Mouse (Mus musculus): Measurements from ENCODE around the gene Speer4f2. TPM values are rescaled to one million over a fixed set of nuclear protein-coding genes. Genes with fewer than 3 reads are reported as not detected.
"Not testable (repeated sequence)": the region's sequence is repeated elsewhere in the genome, so short reads cannot be mapped to it uniquely, and the experiment has no call there.

The Speer4f2 gene
- polyA plus RNA-seq (2012; rRNA removed), result not detected in 2 replicates

- H3K4me3 ChIP-seq (ENCODE audit: low read depth, low read length); H3K27me3 ChIP-seq (ENCODE audit: control insufficient read depth, insufficient read depth, low read length); H3K4me1 ChIP-seq (ENCODE audit: control insufficient read depth, insufficient read depth, insufficient read length, low read length); H3K27ac ChIP-seq (ENCODE audit: insufficient read depth, low read depth, low read length); H3K36me3 ChIP-seq (ENCODE audit: control insufficient read depth, insufficient read depth, low read length): not testable (repeated sequence)
- WGBS, result 85% methylated on average over 1 of the region's 1 CpGs
Measured at GRCm38 (mm10) chr5:17372880-17373279, at the start of gene Speer4f2. Gene Speer4f2 (plus strand): TSS chr5:17373180.

- WGBS, result 61% methylated on average over 2 of the region's 2 CpGs
- Histone ChIP-seq H3K36me3 (ENCODE audit: control insufficient read depth, insufficient read depth, low read length) (no peaks in the 10 kb centered on the region), H3K4me1 (ENCODE audit: control insufficient read depth, insufficient read depth, insufficient read length, low read length) (no peaks in the 10 kb centered on the region), H3K4me3 (ENCODE audit: low read depth, low read length) (no peak overlapping the region), H3K27me3 (ENCODE audit: control insufficient read depth, insufficient read depth, low read length) (no peaks in the 10 kb centered on the region), H3K27ac (ENCODE audit: insufficient read depth, low read depth, low read length) (no peak overlapping the region)
- TF ChIP-seq CTCF (IDR thresholded peaks at IDR 0.05; ENCODE audit: extremely low read depth, insufficient read length, insufficient replicate concordance, low read depth, low read length) (no peak), POLR2A (IDR thresholded peaks at IDR 0.05; ENCODE audit: low read depth, low read length) (no peak)
Measured at GRCm38 (mm10) chr5:17328946-17329566, 43.9 kb upstream of the Speer4f2 start.

GRCm38 (mm10) chr5:17334836-17335235, 38.1 kb upstream of the Speer4f2 start:
- TF ChIP-seq CTCF (IDR thresholded peaks at IDR 0.05; ENCODE audit: extremely low read depth, insufficient read length, insufficient replicate concordance, low read depth, low read length) (no peak), POLR2A (IDR thresholded peaks at IDR 0.05; ENCODE audit: low read depth, low read length) (no peak)
- Histone ChIP-seq H3K27ac (ENCODE audit: insufficient read depth, low read depth, low read length) (no peak overlapping the region), H3K4me1 (ENCODE audit: control insufficient read depth, insufficient read depth, insufficient read length, low read length) (no peaks in the 10 kb centered on the region), H3K4me3 (ENCODE audit: low read depth, low read length) (no peak overlapping the region), H3K27me3 (ENCODE audit: control insufficient read depth, insufficient read depth, low read length) (no peaks in the 10 kb centered on the region), H3K36me3 (ENCODE audit: control insufficient read depth, insufficient read depth, low read length) (no peaks in the 10 kb centered on the region)
- WGBS, result 91% methylated on average over 1 of the region's 1 CpGs

- H3K27me3 ChIP-seq (ENCODE audit: control insufficient read depth, insufficient read depth, low read length); H3K4me3 ChIP-seq (ENCODE audit: low read depth, low read length); H3K27ac ChIP-seq (ENCODE audit: insufficient read depth, low read depth, low read length); H3K36me3 ChIP-seq (ENCODE audit: control insufficient read depth, insufficient read depth, low read length); H3K4me1 ChIP-seq (ENCODE audit: control insufficient read depth, insufficient read depth, insufficient read length, low read length): not testable (repeated sequence)
- WGBS, result 87% methylated on average over 2 of the region's 2 CpGs
Measured at GRCm38 (mm10) chr5:17345741-17346140, 27.2 kb upstream of the Speer4f2 start.

- H3K4me1 ChIP-seq (ENCODE audit: control insufficient read depth, insufficient read depth, insufficient read length, low read length), result no peaks in the 10 kb centered on the region
- H3K27ac ChIP-seq (ENCODE audit: insufficient read depth, low read depth, low read length), result no peak overlapping the region
- no peaks in the 10 kb centered on the region for H3K27me3 ChIP-seq (ENCODE audit: control insufficient read depth, insufficient read depth, low read length)
- TF ChIP-seq CTCF (IDR thresholded peaks at IDR 0.05; ENCODE audit: extremely low read depth, insufficient read length, insufficient replicate concordance, low read depth, low read length), result no peak
- TF ChIP-seq POLR2A (IDR thresholded peaks at IDR 0.05; ENCODE audit: low read depth, low read length), result no peak
- no peak overlapping the region for H3K4me3 ChIP-seq (ENCODE audit: low read depth, low read length)
- H3K36me3 ChIP-seq (ENCODE audit: control insufficient read depth, insufficient read depth, low read length), result no peaks in the 10 kb centered on the region
Measured at GRCm38 (mm10) chr5:17359394-17359999, 13.5 kb upstream of the Speer4f2 start.

- Histone ChIP-seq H3K36me3 (ENCODE audit: control insufficient read depth, insufficient read depth, low read length) (no peaks in the 10 kb centered on the region), H3K27me3 (ENCODE audit: control insufficient read depth, insufficient read depth, low read length) (no peaks in the 10 kb centered on the region), H3K4me1 (ENCODE audit: control insufficient read depth, insufficient read depth, insufficient read length, low read length) (no peaks in the 10 kb centered on the region), H3K4me3 (ENCODE audit: low read depth, low read length) (no peak overlapping the region), H3K27ac (ENCODE audit: insufficient read depth, low read depth, low read length) (no peak overlapping the region)
- 65% methylated on average over 7 of the region's 7 CpGs for WGBS
- TF ChIP-seq POLR2A (IDR thresholded peaks at IDR 0.05; ENCODE audit: low read depth, low read length) (no peak), CTCF (IDR thresholded peaks at IDR 0.05; ENCODE audit: extremely low read depth, insufficient read length, insufficient replicate concordance, low read depth, low read length) (no peak)
Measured at GRCm38 (mm10) chr5:17389926-17390325, 16.9 kb downstream of the Speer4f2 start.

GRCm38 (mm10) chr5:17391207-17391606, 18.2 kb downstream of the Speer4f2 start:
- no peaks in the 10 kb centered on the region for H3K36me3 ChIP-seq (ENCODE audit: control insufficient read depth, insufficient read depth, low read length)
- H3K4me3 ChIP-seq (ENCODE audit: low read depth, low read length), result no peak overlapping the region
- TF ChIP-seq CTCF (IDR thresholded peaks at IDR 0.05; ENCODE audit: extremely low read depth, insufficient read length, insufficient replicate concordance, low read depth, low read length) (no peak), POLR2A (IDR thresholded peaks at IDR 0.05; ENCODE audit: low read depth, low read length) (no peak)
- H3K4me1 ChIP-seq (ENCODE audit: control insufficient read depth, insufficient read depth, insufficient read length, low read length), result no peaks in the 10 kb centered on the region
- H3K27ac ChIP-seq (ENCODE audit: insufficient read depth, low read depth, low read length), result no peak overlapping the region
- 87% methylated on average over 1 of the region's 1 CpGs for WGBS
- no peaks in the 10 kb centered on the region for H3K27me3 ChIP-seq (ENCODE audit: control insufficient read depth, insufficient read depth, low read length)

Measured in small intestine, adult 2 months (tissue).